Mouse (Mus musculus) cerebellum, adult (tissue): ENCODE data around the gene Map4k4.

Experiments
- ATAC-seq: cut with Nextera tagmentation; 2 replicates; pipeline ENCODE4 v1.9.2; 2017; ENCODE audit warnings: mild to moderate bottlenecking, moderate library complexity, mixed read lengths; ENCODE audit not compliant: insufficient number of reproducible peaks, low FRiP score, low TSS enrichment

Map4k4 gene

DNA sequence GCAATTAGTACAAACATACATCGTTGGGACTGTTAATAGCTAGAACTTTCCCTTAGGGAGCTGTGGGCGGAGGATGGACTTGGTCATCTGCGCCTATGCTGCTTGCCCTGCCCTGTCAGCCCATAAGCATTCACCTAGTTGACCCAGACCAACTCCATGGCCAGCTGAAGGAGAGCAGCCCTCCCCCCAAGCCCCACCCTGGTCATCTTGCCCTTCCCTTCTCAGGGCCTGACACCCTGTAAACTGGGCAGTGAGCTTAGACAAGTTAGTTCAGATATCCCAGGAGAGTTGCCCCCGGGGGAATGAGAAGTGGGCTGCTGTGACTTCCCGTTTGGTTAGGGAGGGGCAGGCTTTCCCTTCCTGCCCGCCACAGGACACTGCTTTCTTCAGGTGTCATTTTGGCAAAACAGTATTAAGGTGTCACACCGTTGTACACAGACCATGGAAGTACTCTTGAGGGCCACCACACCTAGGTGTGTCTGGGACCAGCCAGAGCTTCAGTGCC lies 126.5 kb downstream of the Map4k4 start:
- ATAC-seq = no peak

DNA sequence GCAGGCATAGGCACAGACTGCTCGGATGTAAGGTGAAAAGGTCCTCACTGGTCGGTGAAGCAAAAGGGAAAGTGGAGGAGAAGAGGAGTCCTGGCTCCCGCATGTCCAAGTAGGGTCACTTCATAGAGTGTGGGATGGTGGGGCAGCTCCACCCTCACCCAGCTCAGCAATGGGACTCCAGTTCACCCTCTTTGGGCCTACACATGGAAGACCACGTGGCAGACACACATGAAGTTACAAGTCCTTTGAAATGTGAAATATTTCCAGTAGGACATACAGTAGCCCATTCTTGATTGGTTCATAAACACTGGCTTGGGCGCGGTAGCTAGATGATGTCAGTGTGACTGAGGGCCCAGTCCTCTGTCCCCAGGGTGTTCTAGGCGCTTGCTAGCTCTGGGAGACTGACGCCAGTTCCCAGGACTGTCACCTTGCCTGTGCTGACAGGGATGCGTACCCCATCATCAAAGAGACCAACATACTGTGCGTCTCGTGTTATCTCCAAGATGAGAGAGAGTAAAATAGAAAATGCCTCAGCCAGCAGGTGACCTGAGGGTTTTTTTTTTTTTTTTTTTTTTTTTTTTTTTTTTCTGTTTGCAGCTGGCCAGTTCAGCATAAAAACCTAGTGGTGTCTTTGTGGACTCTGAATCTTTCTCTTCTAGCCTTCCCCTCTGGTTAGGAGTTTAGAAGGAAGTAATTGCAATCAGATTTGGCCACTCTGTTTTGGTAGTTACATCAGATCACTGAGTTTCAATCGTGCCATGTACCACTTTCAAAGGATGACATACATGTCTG lies 127.7 kb downstream of the Map4k4 start:
- no peak for ATAC-seq

GRCm38 (mm10) chr1:40029597-40029996 lies 128.9 kb downstream of the Map4k4 start:
- ATAC-seq = no peak

GRCm38 (mm10) chr1:40030287-40030975 lies 129.7 kb downstream of the Map4k4 start:
- ATAC-seq = no peak

DNA sequence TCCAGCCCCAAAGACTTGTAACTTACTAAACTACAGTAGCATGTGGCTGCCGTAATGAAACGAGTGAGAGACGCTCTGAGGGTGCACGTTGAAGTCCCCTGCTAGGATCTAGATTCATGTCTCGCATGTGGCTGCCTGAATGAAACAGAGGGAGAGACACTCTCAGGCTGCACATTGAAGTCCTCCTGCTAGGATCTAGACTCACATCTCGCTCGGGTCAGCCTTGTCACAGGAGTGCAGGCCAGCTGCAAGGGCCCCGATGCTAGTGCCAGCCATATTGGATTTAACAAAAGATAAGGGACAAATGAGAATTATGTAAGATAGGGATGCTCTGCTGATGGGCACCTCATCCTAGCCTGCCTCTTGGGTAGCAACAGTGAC lies 130.3 kb downstream of the Map4k4 start:
- no peak for ATAC-seq

DNA sequence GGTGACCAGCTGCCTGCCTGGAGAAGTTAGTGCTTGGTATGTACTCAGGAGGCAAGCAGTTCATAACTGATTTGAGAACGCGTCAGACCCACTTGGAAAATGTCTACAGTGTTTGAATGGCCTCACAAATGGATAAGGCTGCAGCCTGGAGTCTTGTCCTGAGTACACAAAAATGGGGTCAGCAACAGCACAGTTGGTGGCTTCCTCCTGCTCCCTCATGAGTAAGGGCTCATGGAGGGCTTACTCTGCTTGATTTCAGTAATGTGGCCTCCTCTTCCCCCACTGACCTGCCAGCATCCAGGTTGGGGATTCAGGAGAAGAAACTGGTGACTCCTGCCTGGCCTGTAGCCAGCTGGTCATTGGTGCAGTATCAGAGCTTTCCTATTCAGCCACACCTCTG lies 130.9 kb downstream of the Map4k4 start:
- ATAC-seq = no peak

DNA sequence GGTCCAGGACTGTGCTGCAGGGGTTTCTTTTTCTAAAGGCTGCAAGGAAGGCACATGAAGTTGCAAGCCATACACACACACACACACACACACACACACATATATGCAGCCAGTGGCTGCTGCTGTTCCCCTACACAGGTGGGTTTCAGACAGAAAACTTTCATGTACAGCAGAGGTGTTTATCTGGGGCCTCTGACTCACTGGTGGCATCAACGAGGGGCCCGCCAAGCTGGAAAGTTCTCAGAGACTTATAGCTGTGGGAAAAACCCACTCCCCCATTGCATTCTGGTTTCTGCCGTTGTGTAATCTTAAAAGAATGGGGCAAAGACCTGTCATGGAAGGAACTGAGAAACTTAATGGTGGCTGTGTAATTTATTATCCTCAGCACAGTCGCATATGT lies 132.6 kb downstream of the Map4k4 start:
- no peak for ATAC-seq

- no peak for ATAC-seq
These were observed 133.2 kb downstream of the Map4k4 start for GRCm38 (mm10) chr1:40033743-40034420.

- ATAC-seq = no peak
These were observed 137.1 kb downstream of the Map4k4 start for GRCm38 (mm10) chr1:40037831-40038230.

GRCm38 (mm10) chr1:40045686-40046085 lies 145.0 kb downstream of the Map4k4 start:
- ATAC-seq = no peak

DNA sequence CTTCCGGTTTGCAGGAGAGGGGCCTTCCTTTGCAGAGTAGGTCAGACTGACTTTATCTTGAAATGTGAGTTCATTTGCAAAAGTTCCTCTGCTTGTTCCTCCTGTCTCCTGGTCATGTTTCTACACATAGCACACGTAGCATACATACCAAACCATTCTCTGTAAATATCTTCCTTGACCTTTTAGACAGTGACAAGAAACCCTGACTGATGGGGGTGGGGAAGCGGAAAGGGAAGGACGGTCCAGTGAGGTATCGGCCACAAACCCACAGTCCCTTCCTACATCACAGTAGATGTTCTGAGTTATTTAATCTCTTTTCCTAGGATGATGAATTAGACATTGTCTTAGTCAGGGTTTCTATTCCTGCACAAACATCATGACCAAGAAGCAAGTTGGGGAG lies 145.9 kb downstream of the Map4k4 start:
- ATAC-seq = no peak

GRCm38 (mm10) chr1:40051157-40051556 lies 150.4 kb downstream of the Map4k4 start:
- no peak for ATAC-seq

DNA sequence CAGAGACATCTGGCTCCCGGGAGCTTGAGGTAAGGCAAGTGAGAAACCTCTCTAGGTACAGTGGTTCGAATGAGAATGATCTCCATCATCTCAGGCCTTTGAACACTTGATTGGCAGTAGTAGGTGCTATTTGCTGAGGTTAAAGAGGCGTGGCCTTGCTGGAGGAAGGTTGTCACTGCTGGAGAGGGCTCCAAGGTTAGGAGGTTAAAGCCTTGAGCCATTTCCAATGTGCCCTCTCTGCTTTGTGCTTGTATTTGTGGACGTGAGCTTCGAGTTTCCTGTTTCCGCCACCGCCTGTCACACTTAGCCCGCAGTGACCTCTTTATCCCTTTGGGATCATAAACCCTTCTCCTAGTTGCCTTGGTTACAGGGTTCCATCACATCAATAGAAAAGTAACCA lies 151.4 kb downstream of the Map4k4 start:
- ATAC-seq = no peak

DNA sequence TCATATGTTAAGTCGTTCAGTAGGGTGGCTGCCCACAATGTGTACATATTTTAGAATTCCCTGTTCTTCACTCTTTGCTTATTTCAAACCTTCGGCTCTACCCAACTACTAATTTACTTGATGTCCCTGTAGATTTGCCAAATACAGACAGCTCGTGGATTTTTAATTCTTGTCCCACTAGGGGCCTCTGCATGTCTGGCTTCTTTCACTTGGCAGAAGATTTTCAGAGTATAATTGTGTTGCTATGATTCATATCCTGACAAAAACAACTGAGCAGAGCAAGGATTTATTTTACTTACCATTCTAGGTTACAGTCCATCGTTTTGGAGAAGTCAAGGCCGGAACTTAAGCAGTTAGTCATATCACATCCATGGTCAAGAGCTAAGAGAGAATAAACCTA lies 152.4 kb downstream of the Map4k4 start:
- ATAC-seq = no peak

DNA sequence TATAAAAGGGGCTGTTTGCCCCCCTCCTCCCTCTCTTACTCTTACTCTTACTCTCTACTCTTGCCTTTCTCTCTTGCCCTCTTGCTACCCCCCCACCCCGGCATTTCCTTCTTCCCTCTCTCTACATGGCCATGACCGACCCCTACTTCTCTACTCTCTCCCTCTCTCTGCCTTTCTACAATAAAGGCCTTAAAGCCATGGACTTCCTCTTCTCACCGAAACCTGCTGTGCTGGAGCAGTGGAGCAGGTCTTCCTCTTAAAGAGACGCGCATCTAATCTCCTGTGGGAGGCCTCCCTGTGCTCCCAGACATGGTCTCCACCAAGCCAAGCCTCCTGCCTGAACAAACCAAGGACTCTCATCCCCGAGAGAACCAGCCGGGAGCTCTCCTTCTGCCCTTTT lies 154.3 kb downstream of the Map4k4 start:
- ATAC-seq = no peak

DNA sequence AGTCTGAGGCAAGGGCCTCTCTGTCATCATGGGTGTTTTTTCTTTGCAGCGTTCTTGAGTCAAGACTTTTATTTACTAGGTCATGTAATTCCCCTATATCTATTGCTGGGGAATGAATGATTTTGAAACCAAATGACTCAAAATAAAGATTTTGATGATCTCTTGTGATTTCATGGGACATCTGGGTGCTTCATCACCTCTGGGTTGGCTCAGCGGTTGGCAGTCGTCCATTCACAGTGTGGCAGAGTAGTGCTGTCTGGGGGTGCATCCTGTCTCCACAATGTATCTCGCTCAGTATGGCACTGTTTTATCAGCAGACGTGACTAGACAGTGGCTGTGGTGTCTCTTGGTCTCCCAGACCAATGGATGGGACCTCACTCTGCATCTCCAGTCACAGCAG lies 155.2 kb downstream of the Map4k4 start:
- ATAC-seq = no peak

GRCm38 (mm10) chr1:40057351-40057750 lies 156.6 kb downstream of the Map4k4 start:
- no peak for ATAC-seq

- ATAC-seq = no peak
These were observed 157.3 kb downstream of the Map4k4 start for GRCm38 (mm10) chr1:40058013-40058412.

DNA sequence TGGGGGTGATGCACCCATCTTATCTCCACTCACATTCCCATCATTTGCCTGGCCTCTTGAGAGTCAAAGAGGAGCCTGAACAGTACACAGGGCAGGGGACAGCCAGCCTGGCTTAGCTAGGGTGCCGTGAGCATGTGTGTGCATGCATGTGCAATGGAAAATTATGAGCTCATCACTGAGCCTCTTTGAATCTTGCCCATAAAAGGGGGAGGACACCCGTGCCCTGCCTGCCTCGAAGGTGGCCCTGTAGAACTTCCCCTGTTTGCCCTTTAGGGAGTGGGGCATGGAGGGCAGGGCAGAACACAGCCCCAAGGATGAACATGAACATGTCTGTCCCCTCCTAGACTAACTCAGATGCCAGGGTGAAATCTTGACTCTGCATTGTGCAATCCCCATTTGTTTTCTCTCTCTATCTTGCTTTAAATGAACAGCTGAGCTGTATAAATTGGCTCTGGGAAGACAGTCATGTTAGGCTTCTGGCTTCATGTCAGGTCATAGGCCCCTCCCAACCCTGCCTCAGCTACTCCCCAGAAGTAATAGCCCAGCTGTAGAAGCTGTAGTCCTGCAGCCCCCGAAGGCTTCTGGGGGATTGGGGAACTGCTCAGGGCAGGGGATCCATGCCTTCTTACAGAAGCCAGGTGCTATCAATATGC lies 158.5 kb downstream of the Map4k4 start:
- no peak for ATAC-seq

- ATAC-seq = no peak
These were observed 160.6 kb downstream of the Map4k4 start for GRCm38 (mm10) chr1:40061359-40061758.

DNA sequence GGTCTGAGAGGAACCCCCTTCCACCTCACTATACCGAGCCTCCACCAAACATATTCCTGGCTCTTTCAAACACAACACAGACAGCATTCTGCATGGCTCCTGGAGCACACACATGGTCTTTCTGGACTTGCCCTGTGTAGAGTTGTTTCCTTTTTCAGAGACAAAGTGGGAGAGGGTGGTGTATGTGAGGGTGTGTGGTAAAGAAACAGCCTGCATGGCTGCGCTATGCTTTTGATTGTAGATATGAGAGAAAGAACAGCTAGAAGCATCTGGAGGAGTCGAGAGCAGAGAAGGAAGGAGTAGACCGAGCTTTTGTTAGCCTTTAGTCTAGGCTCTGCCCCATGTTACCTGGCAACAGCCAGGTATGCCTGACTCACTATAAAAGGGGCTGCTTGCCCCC lies 162.7 kb downstream of the Map4k4 start:
- no peak for ATAC-seq
